Mouse (Mus musculus) cerebellum, postnatal 4 days (tissue): ENCODE measurements at regions not wholly inside any gene's neighbourhood (a gene's known extent, or its start where the extent isn't known, plus 50 kb on each side); places are given as distances from the start of the nearest gene placed in this dataset.

ENCODE experiments used
- DNase-seq, 2 experiments: peaks; one replicate each; pipeline ENCODE4 v3.0.0; 2022; ENCODE audit warnings: low spot score in 2 of 2, mixed read lengths in 1 of 2

- DNase-seq = no peak
These were observed 359.4 kb upstream of the Cdh11 start for GRCm38 (mm10) chr8:103144835-103145234.

- no peak for DNase-seq
These were observed 362.6 kb upstream of the Cdh11 start for GRCm38 (mm10) chr8:103148013-103148412.

- DNase-seq = no peak
These were observed 363.0 kb upstream of the Cdh11 start for GRCm38 (mm10) chr8:103148447-103148846.

- no peak for DNase-seq
These were observed 381.3 kb upstream of the Cdh11 start for GRCm38 (mm10) chr8:103166623-103167316.

GRCm38 (mm10) chr8:103173313-103173712 lies 387.9 kb upstream of the Cdh11 start:
- DNase-seq = no peak

GRCm38 (mm10) chr8:103173803-103174429 lies 388.5 kb upstream of the Cdh11 start:
- DNase-seq = no peak

- no peak for DNase-seq
These were observed 395.2 kb upstream of the Cdh11 start for GRCm38 (mm10) chr8:103180661-103181060.

- DNase-seq = no peak
These were observed 403.5 kb upstream of the Cdh11 start for GRCm38 (mm10) chr8:103188720-103189498.

- no peak for DNase-seq
These were observed 412.8 kb upstream of the Cdh11 start for GRCm38 (mm10) chr8:103198251-103198650.

GRCm38 (mm10) chr8:103199696-103200615 lies 414.5 kb upstream of the Cdh11 start:
- no peak for DNase-seq

GRCm38 (mm10) chr8:103203710-103204109 lies 418.3 kb upstream of the Cdh11 start:
- no peak for DNase-seq

- no peak for DNase-seq
These were observed 429.2 kb upstream of the Cdh11 start for GRCm38 (mm10) chr8:103214606-103215005.

GRCm38 (mm10) chr8:103230741-103231475 lies 445.5 kb upstream of the Cdh11 start:
- no peak for DNase-seq

- DNase-seq = no peak
These were observed 448.9 kb upstream of the Cdh11 start for GRCm38 (mm10) chr8:103234374-103234773.

GRCm38 (mm10) chr8:103235614-103236013 lies 450.2 kb upstream of the Cdh11 start:
- no peak for DNase-seq

- DNase-seq = no peak
These were observed 453.1 kb upstream of the Cdh11 start for GRCm38 (mm10) chr8:103238456-103238970.

- DNase-seq = no peak
These were observed 458.7 kb upstream of the Cdh11 start for GRCm38 (mm10) chr8:103244169-103244568.

- no peak for DNase-seq
These were observed 459.2 kb upstream of the Cdh11 start for GRCm38 (mm10) chr8:103244658-103245057.

GRCm38 (mm10) chr8:103245864-103246263 lies 460.4 kb upstream of the Cdh11 start:
- no peak for DNase-seq

GRCm38 (mm10) chr8:103261236-103261635 lies 475.8 kb upstream of the Cdh11 start:
- no peak for DNase-seq

GRCm38 (mm10) chr8:103270035-103270434 lies 484.6 kb upstream of the Cdh11 start:
- no peak for DNase-seq
